Mouse (Mus musculus): ENCODE results near the gene Prune1. TPM values are rescaled to one million over a fixed set of nuclear protein-coding genes. Genes with fewer than 3 reads are reported as not detected.

Prune1 gene
- polyA plus RNA-seq, 2 experiments = 21.8 to 31.5 TPM

- Histone ChIP-seq H3K4me1 (ENCODE audit: control insufficient read depth, insufficient read depth, low read length) (peaks cover 23% of the 10 kb centered on the region), H3K36me3 (ENCODE audit: control insufficient read depth, insufficient read depth, low read length) (peaks cover 10% of the 10 kb centered on the region), H3K4me2 (replicated peaks; ENCODE audit: low read depth, low read length, severe bottlenecking) (peak overlapping the region; percentile 84), H3K27me3 (ENCODE audit: control insufficient read depth, insufficient read depth, low read length) (no peaks in the 10 kb centered on the region), H3K9me3 (ENCODE audit: control insufficient read depth, low read length) (no peaks in the 10 kb centered on the region), H3K27ac (replicated peaks; ENCODE audit: low read depth, low read length) (peak overlapping the region; percentile 97), H3K9ac (ENCODE audit: low read depth, low read length, severe bottlenecking) (peak overlapping the region; percentile 99), H3K4me3 (replicated peaks; ENCODE audit: low read length) (peak overlapping the region; percentile 94)
- WGBS = 0% methylated on average over 29 of the region's 71 CpGs
- ATAC-seq (ENCODE audit: low FRiP score, low read depth) (peak; percentile 94), DNase-seq (ENCODE audit: low spot score) (peak; percentile 85)
- TF ChIP-seq POLR2A (IDR thresholded peaks at IDR 0.05; ENCODE audit: borderline replicate concordance, extremely low read depth, insufficient read depth, insufficient read length) = peak; percentile 30; the same call in 1 of the 2 replicates
Observed at GRCm38 (mm10) chr3:95315094-95315843, 33.4 kb upstream of the Prune1 start.

GRCm38 (mm10) chr3:95314486-95315093, 32.7 kb upstream of the Prune1 start, which contains the start of gene Cers2:
Cers2 (plus strand) TSS chr3:95314791.
- peak; percentile 49; the same call in 1 of the 2 replicates for TF ChIP-seq POLR2A (IDR thresholded peaks at IDR 0.05; ENCODE audit: borderline replicate concordance, extremely low read depth, insufficient read depth, insufficient read length)
- H3K9me3 ChIP-seq (ENCODE audit: control insufficient read depth, low read length) = no peaks in the 10 kb centered on the region
- H3K4me1 ChIP-seq (ENCODE audit: control insufficient read depth, insufficient read depth, low read length) = peaks cover 23% of the 10 kb centered on the region
- no peaks in the 10 kb centered on the region for H3K27me3 ChIP-seq (ENCODE audit: control insufficient read depth, insufficient read depth, low read length)
- H3K4me3 ChIP-seq (replicated peaks; ENCODE audit: low read length) = peak within 1 kb of the TSS; percentile 94
- peak within 1 kb of the TSS; percentile 97 for H3K27ac ChIP-seq (replicated peaks; ENCODE audit: low read depth, low read length)
- H3K36me3 ChIP-seq (ENCODE audit: control insufficient read depth, insufficient read depth, low read length) = peaks cover 4% of the 10 kb centered on the region; the same call in 1 of the 2 replicates
- H3K9ac ChIP-seq (ENCODE audit: low read depth, low read length, severe bottlenecking) = peak within 1 kb of the TSS; percentile 99
- H3K4me2 ChIP-seq (replicated peaks; ENCODE audit: low read depth, low read length, severe bottlenecking) = peak within 1 kb of the TSS; percentile 84
- WGBS = 3% methylated on average over 27 of the region's 27 CpGs
- peak; percentile 11 for DNase-seq (ENCODE audit: low spot score)
- ATAC-seq (ENCODE audit: low FRiP score, low read depth) = peak; percentile 17

GRCm38 (mm10) chr3:95314075-95314474, 32.2 kb upstream of the Prune1 start:
- H3K27ac ChIP-seq (replicated peaks; ENCODE audit: low read depth, low read length) = no peak overlapping the region
- peak overlapping the region; percentile 99 for H3K9ac ChIP-seq (ENCODE audit: low read depth, low read length, severe bottlenecking)
- 64% methylated on average over 6 of the region's 6 CpGs for WGBS
- H3K4me1 ChIP-seq (ENCODE audit: control insufficient read depth, insufficient read depth, low read length) = peaks cover 23% of the 10 kb centered on the region
- peak overlapping the region; percentile 84; the same call in 1 of the 2 replicates for H3K4me2 ChIP-seq (replicated peaks; ENCODE audit: low read depth, low read length, severe bottlenecking)
- DNase-seq (ENCODE audit: low spot score) (no peak), ATAC-seq (ENCODE audit: low FRiP score, low read depth) (no peak)
- H3K27me3 ChIP-seq (ENCODE audit: control insufficient read depth, insufficient read depth, low read length) = no peaks in the 10 kb centered on the region
- H3K4me3 ChIP-seq (replicated peaks; ENCODE audit: low read length) = peak overlapping the region; percentile 94
- no peaks in the 10 kb centered on the region for H3K9me3 ChIP-seq (ENCODE audit: control insufficient read depth, low read length)
- H3K36me3 ChIP-seq (ENCODE audit: control insufficient read depth, insufficient read depth, low read length) = peaks cover 4% of the 10 kb centered on the region; the same call in 1 of the 2 replicates
- no peak for TF ChIP-seq POLR2A (IDR thresholded peaks at IDR 0.05; ENCODE audit: borderline replicate concordance, extremely low read depth, insufficient read depth, insufficient read length)

- H3K27ac ChIP-seq (replicated peaks; ENCODE audit: low read depth, low read length) = no peak overlapping the region
- no peak for DNase-seq (ENCODE audit: low spot score)
- ATAC-seq (ENCODE audit: low FRiP score, low read depth) = no peak
Observed at GRCm38 (mm10) chr3:95313476-95313875, 31.6 kb upstream of the Prune1 start.

GRCm38 (mm10) chr3:95312623-95313022, 30.7 kb upstream of the Prune1 start:
- Histone ChIP-seq H3K27me3 (ENCODE audit: control insufficient read depth, insufficient read depth, low read length) (no peaks in the 10 kb centered on the region), H3K4me2 (replicated peaks; ENCODE audit: low read depth, low read length, severe bottlenecking) (no peak overlapping the region), H3K4me3 (replicated peaks; ENCODE audit: low read length) (no peak overlapping the region), H3K9ac (ENCODE audit: low read depth, low read length, severe bottlenecking) (no peak overlapping the region), H3K27ac (replicated peaks; ENCODE audit: low read depth, low read length) (no peak overlapping the region), H3K4me1 (ENCODE audit: control insufficient read depth, insufficient read depth, low read length) (peaks cover 15% of the 10 kb centered on the region), H3K36me3 (ENCODE audit: control insufficient read depth, insufficient read depth, low read length) (no peaks in the 10 kb centered on the region), H3K9me3 (ENCODE audit: control insufficient read depth, low read length) (no peaks in the 10 kb centered on the region)
- no peak for TF ChIP-seq POLR2A (IDR thresholded peaks at IDR 0.05; ENCODE audit: borderline replicate concordance, extremely low read depth, insufficient read depth, insufficient read length)
- ATAC-seq (ENCODE audit: low FRiP score, low read depth) (no peak), DNase-seq (ENCODE audit: low spot score) (no peak)
- 74% methylated on average over 6 of the region's 6 CpGs for WGBS

More at GRCm38 (mm10) chr3:95313476-95313875, 31.6 kb upstream of the Prune1 start:
- Histone ChIP-seq H3K4me1 (ENCODE audit: control insufficient read depth, insufficient read depth, low read length) (peaks cover 19% of the 10 kb centered on the region), H3K9ac (ENCODE audit: low read depth, low read length, severe bottlenecking) (no peak overlapping the region), H3K4me3 (replicated peaks; ENCODE audit: low read length) (no peak overlapping the region), H3K4me2 (replicated peaks; ENCODE audit: low read depth, low read length, severe bottlenecking) (no peak overlapping the region), H3K36me3 (ENCODE audit: control insufficient read depth, insufficient read depth, low read length) (peaks cover under 1% of the 10 kb centered on the region; the same call in 1 of the 2 replicates), H3K9me3 (ENCODE audit: control insufficient read depth, low read length) (no peaks in the 10 kb centered on the region), H3K27me3 (ENCODE audit: control insufficient read depth, insufficient read depth, low read length) (no peaks in the 10 kb centered on the region)
- TF ChIP-seq POLR2A (IDR thresholded peaks at IDR 0.05; ENCODE audit: borderline replicate concordance, extremely low read depth, insufficient read depth, insufficient read length) = no peak
- WGBS = 37% methylated on average over 7 of the region's 7 CpGs

Measured in limb, embryonic 14.5 days (tissue).